Mouse (Mus musculus) hematopoietic multipotent progenitor cell, adult 10-12 weeks (in vitro differentiated cells): ENCODE data around the gene Hamp. TPM values are rescaled to one million over a fixed set of nuclear protein-coding genes. Genes with fewer than 3 reads are reported as not detected.

Experiments used
- polyA plus RNA-seq: library from polyadenylated mRNA; stranded (reverse); fragments of >175 nt; gene quantifications from 2 replicates; pipeline ENCODE4 v1.2.3, GENCODE M21; 2012; ENCODE audit warnings: low replicate concordance

Gene Hamp
- not detected in 2 replicates for polyA plus RNA-seq

GRCm38 (mm10) chr7:30943909-30944635 is at the start of gene Hamp:
Hamp (minus strand) TSS chr7:30944032.

GRCm38 (mm10) chr7:30973501-30974289 is 29.9 kb upstream of the Hamp start, which contains the start of gene Fam187b:
Fam187b (plus strand) TSS chr7:30973790.

GRCm38 (mm10) chr7:30973251-30973500 is 29.3 kb upstream of the Hamp start, which contains the start of gene Lsr:
Lsr (minus strand) TSS chr7:30973464.

GRCm38 (mm10) chr7:30956756-30957366 is 13.0 kb upstream of the Hamp start, which contains the start of gene Usf2:
Usf2 (minus strand) TSS chr7:30956803.

GRCm38 (mm10) chr7:30924581-30924980 is 19.3 kb downstream of the Hamp start, which contains the start of gene Hamp2:
Hamp2 (minus strand) TSS chr7:30924681.

GRCm38 (mm10) chr7:30914732-30915131 is 29.1 kb downstream of the Hamp start, which contains the start of gene Mag:
Mag (minus strand) TSS chr7:30914873.

Other genes with a start within 250 kb of the Hamp start
- gene 2200002J24Rik, start 245.1 kb downstream of the Hamp start, polyA plus RNA-seq = not detected in 2 replicates
- 0.21 and 0.42 TPM in 2 replicates for gene Atp4a, start 231.8 kb downstream of the Hamp start, polyA plus RNA-seq
- 45.8 and 81.6 TPM in 2 replicates for gene Tmem147, start 214.5 kb downstream of the Hamp start, polyA plus RNA-seq
- gene Gapdhs, start 200.4 kb downstream of the Hamp start, polyA plus RNA-seq = 0.08 TPM in 1 of 2 replicates, not detected in the other
- gene Sbsn, start 192.6 kb downstream of the Hamp start, polyA plus RNA-seq = 0.57 and 0.62 TPM in 2 replicates
- not detected in 2 replicates for gene Dmkn, start 180.3 kb downstream of the Hamp start, polyA plus RNA-seq
- gene Krtdap, start 156.1 kb downstream of the Hamp start, polyA plus RNA-seq = not detected in 2 replicates
- 14.6 and 29.3 TPM in 2 replicates for gene Ffar2, start 120.3 kb downstream of the Hamp start, polyA plus RNA-seq
- 0.22 and 0.35 TPM in 2 replicates for gene Ffar3, start 87.9 kb downstream of the Hamp start, polyA plus RNA-seq
- 15.4 and 23.8 TPM in 2 replicates for gene Ffar1, start 82.5 kb downstream of the Hamp start, polyA plus RNA-seq
- gene Cd22, start 63.7 kb downstream of the Hamp start, polyA plus RNA-seq = 64.8 and 456 TPM in 2 replicates
- gene Mag, start 29.2 kb downstream of the Hamp start, polyA plus RNA-seq = 2.7 and 3.1 TPM in 2 replicates
- not detected in 2 replicates for gene Hamp2, start 19.4 kb downstream of the Hamp start, polyA plus RNA-seq
- gene Usf2, start 12.8 kb upstream of the Hamp start, polyA plus RNA-seq = 151 and 188 TPM in 2 replicates
- 4.8 and 9.2 TPM in 2 replicates for gene Lsr, start 29.4 kb upstream of the Hamp start, polyA plus RNA-seq
- 0.07 and 0.18 TPM in 2 replicates for gene Fam187b, start 29.8 kb upstream of the Hamp start, polyA plus RNA-seq
- 668 and 903 TPM in 2 replicates for gene Fxyd5, start 98.4 kb upstream of the Hamp start, polyA plus RNA-seq
- gene Fxyd7, start 107.4 kb upstream of the Hamp start, polyA plus RNA-seq = 1.7 and 2.9 TPM in 2 replicates
- 8.0 and 11.6 TPM in 2 replicates for gene Fxyd1, start 113.2 kb upstream of the Hamp start, polyA plus RNA-seq
- gene Lgi4, start 115.3 kb upstream of the Hamp start, polyA plus RNA-seq = 0.08 and 0.24 TPM in 2 replicates
- not detected in 2 replicates for gene Fxyd3, start 132.7 kb upstream of the Hamp start, polyA plus RNA-seq
- gene Hpn, start 171.3 kb upstream of the Hamp start, polyA plus RNA-seq = 2.6 and 9.2 TPM in 2 replicates
- 8.6 and 26.1 TPM in 2 replicates for gene Scn1b, start 183.0 kb upstream of the Hamp start, polyA plus RNA-seq
- gene Gramd1a, start 211.9 kb upstream of the Hamp start, polyA plus RNA-seq = 291 and 896 TPM in 2 replicates